Mouse (Mus musculus) intestine, postnatal 0 days (tissue): ENCODE data around the gene Mecom. TPM values are rescaled to one million over a fixed set of nuclear protein-coding genes. Genes with fewer than 3 reads are reported as not detected.
"Not testable (repeated sequence)": the region's sequence is repeated elsewhere in the genome, so short reads cannot be mapped to it uniquely, and the experiment has no call there.

Experiments
- ATAC-seq: fragments of 200-750 bp; cut with Nextera tagmentation; 2 replicates; pipeline ENCODE4 v1.8.0; 2017; ENCODE audit warnings: mild to moderate bottlenecking, moderate TSS enrichment, moderate library complexity
- H3K27ac ChIP-seq: fragments of 300-500 bp; sonication (generic); 2 replicates; pipeline ENCODE4 v1.5.1; 2014; ENCODE audit warnings: mild to moderate bottlenecking, low read depth, low read length, moderate library complexity
- H3K27me3 ChIP-seq: fragments of 300-500 bp; sonication (generic); replicated peaks from 2 replicates; pipeline ENCODE4 v1.6.1; 2014; ENCODE audit warnings: low read length, mixed read lengths; ENCODE audit not compliant: control insufficient read depth, insufficient read depth
- H3K36me3 ChIP-seq: fragments of 300-500 bp; sonication (generic); 2 replicates; pipeline ENCODE4 v1.6.1; 2014; ENCODE audit warnings: mild to moderate bottlenecking, moderate library complexity; ENCODE audit not compliant: control insufficient read depth, insufficient read depth
- H3K4me1 ChIP-seq: fragments of 300-500 bp; sonication (generic); replicated peaks from 2 replicates; pipeline ENCODE4 v1.6.1; 2014; ENCODE audit warnings: antibody characterized with exemption, low read length, mixed read lengths; ENCODE audit not compliant: control insufficient read depth, insufficient read depth
- H3K4me2 ChIP-seq: fragments of 300-500 bp; sonication (generic); replicated peaks from 2 replicates; pipeline ENCODE4 v1.6.1; 2014; ENCODE audit warnings: low read depth, mild to moderate bottlenecking, moderate library complexity
- H3K4me3 ChIP-seq: fragments of 300-500 bp; sonication (generic); 2 replicates; pipeline ENCODE4 v1.5.1; 2014; ENCODE audit warnings: low read depth, low read length
- H3K9ac ChIP-seq: fragments of 300-500 bp; sonication (generic); 2 replicates; pipeline ENCODE4 v1.6.1; 2014; ENCODE audit warnings: mild to moderate bottlenecking, low read depth, low read length
- H3K9me3 ChIP-seq: fragments of 300-500 bp; sonication (generic); 2 replicates; pipeline ENCODE4 v1.6.1; 2016; ENCODE audit warnings: mixed run types; ENCODE audit not compliant: control insufficient read depth
- CTCF ChIP-seq: sonication (generic); IDR thresholded peaks from 2 replicates; pipeline ENCODE4 v1.5.1; 2016; ENCODE audit warnings: low read depth, mild to moderate bottlenecking, control low read depth, antibody characterized with exemption, moderate library complexity
- WGBS: fragments of 180-500 bp; shearing (Covaris S2); extraction: QIAGEN DNeasy Blood & Tissue Kit; methylation state at CpG from one replicate; pipeline ENCODE4 v1.1.7; 2014; 5-methylcytosine and 5-hydroxymethylcytosine counted together
- polyA plus RNA-seq: library from polyadenylated mRNA; unstranded; fragments of >200 nt; fragmentation: Nextera tagmentation; extraction: Ambion mirVana; gene quantifications from 2 replicates; pipeline ENCODE4 v1.2.1, GENCODE M21; 2015

Gene Mecom
- polyA plus RNA-seq, 1 experiment from 2014 or later, result 7.7 TPM

DNA sequence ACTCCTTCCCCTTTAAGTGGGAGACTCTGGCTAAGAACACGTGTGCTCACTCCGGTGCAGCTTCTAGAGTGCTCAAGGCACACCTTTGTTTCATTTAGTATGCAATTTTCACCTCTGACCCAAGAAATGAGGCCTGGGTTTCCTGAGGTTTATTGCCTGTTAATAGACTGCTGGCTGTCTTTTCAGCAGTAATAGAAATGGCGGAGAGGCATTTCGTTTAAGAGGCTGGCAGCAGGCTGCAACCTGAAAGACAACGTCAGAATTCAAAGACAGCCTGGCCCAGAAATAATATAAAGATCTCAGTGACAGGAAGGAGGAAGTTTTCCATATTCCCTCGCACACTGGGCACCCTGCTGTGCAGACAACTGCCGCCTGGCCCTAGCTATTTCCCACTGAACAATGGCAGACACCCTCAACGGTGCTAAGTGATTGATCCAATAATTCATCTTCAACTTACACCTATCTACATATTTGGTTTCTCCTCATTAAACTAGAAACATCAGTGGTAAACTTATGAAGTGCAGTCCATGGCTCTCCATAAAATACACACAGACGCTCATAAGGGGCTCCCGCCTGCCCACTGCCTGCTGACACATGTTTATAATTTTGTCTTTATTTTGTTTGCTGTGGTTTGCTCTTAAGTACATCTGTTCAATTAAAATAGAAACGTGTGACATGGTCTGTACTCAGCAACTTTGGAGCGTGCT, 319.7 kb downstream of the Mecom start:
- TF ChIP-seq CTCF, result no peak
- H3K4me3 ChIP-seq, result no peak overlapping the region
- H3K36me3 ChIP-seq, result no peaks in the 10 kb centered on the region
- H3K9ac ChIP-seq, result no peak overlapping the region
- H3K27ac ChIP-seq, result no peak overlapping the region
- ATAC-seq, result 0 out of 2 replicates have a peak, but pooled peaks have one; percentile 54
- no peak overlapping the region; the same call in 1 of the 2 replicates for H3K4me2 ChIP-seq
- WGBS, result 44% methylated on average over 12 of the region's 12 CpGs
- no peaks in the 10 kb centered on the region for H3K27me3 ChIP-seq
- no peaks in the 10 kb centered on the region for H3K9me3 ChIP-seq
- 0 out of 2 replicates have a peak, but pooled peaks cover 7% of the 10 kb centered on the region for H3K4me1 ChIP-seq

DNA sequence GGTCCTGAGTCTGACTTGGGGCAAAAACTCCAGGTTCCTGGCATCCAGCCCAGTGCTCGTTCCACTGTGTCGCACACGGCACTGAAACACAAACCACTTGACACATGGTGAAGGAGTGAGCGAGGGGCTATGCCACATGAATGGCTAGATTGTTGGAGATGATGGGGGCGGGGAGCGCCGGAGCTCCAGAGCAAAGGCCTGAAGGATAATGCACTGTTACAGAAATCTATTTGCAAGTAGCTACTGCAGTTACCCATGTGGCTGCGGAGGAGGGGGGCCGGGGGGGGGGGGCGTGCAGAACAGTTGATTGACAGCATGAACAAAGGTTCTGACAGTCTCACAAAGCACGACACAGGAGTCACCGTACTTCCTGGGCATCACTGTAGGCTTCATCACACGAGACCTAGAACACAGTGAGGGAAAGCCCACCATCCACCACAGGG, 320.9 kb downstream of the Mecom start:
- no peak for ATAC-seq
- Histone ChIP-seq H3K4me1 (0 out of 2 replicates have a peak, but pooled peaks cover 7% of the 10 kb centered on the region), H3K27ac (no peak overlapping the region), H3K4me2 (no peak overlapping the region), H3K36me3 (no peaks in the 10 kb centered on the region), H3K9ac (no peak overlapping the region), H3K9me3 (no peaks in the 10 kb centered on the region), H3K4me3 (no peak overlapping the region), H3K27me3 (no peaks in the 10 kb centered on the region)
- TF ChIP-seq CTCF, result no peak
- 69% methylated on average over 13 of the region's 13 CpGs for WGBS

DNA sequence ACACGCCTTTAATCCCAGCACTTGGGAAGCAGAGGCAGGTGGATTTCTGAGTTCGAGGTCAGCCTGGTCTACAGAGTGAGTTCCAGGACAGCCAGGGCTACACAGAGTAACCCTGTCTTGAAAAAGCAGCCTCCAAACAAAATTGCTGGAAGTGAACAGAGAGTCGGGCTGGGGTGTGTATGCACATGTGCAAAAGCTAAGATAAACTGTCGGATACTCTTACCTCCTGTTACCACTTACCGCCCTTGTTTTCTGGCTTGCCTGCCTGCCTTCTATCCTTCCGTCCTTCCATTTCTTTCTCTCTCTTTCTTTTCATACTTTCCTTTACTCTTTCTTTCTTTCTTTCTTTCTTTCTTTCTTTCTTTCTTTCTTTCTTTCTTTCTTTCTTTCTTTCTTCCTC, 322.6 kb downstream of the Mecom start:
- H3K9ac ChIP-seq, H3K27ac ChIP-seq, H3K4me2 ChIP-seq, H3K4me1 ChIP-seq, H3K4me3 ChIP-seq, H3K9me3 ChIP-seq, H3K36me3 ChIP-seq, ATAC-seq, H3K27me3 ChIP-seq: not testable (repeated sequence)
- WGBS, result 84% methylated on average over 6 of the region's 6 CpGs

DNA sequence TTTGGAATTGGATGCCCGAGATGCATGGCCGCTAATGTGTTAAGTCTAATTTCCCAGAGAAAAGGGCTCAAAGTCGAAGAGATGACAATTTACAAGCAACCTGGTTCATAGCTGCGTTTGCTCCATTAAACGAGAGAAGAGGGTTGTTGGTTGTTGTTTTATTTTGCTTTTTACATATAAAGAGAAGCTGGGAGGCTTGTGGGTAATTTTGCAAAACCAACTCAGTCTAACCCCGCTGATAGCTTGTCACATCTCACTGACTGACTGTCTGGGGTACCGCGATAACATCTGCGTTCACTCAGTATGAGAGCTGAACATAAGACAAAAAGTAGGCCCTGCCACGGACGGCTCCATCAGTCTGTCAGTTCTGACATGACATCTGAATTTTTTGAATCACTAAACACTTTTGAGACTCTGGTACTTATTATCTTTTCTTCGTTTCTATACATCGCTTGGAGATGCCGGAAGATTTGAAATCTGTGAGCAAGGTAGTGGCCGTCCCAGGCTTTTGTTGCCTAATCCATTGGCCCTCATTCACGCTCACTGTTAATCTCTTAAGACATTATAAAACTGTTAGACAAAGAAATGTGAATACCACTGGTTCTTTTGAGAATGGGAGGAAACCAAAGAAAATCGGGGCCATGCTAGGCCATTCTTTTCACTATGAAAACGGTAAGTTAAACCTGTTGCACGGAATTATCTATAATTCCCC, 327.0 kb downstream of the Mecom start:
- Histone ChIP-seq H3K4me1 (no peaks in the 10 kb centered on the region), H3K4me2 (no peak overlapping the region), H3K27ac (no peak overlapping the region), H3K27me3 (no peaks in the 10 kb centered on the region), H3K9me3 (no peaks in the 10 kb centered on the region), H3K36me3 (no peaks in the 10 kb centered on the region), H3K9ac (no peak overlapping the region), H3K4me3 (no peak overlapping the region)
- 89% methylated on average over 19 of the region's 19 CpGs for WGBS
- no peak for ATAC-seq
- TF ChIP-seq CTCF, result no peak

DNA sequence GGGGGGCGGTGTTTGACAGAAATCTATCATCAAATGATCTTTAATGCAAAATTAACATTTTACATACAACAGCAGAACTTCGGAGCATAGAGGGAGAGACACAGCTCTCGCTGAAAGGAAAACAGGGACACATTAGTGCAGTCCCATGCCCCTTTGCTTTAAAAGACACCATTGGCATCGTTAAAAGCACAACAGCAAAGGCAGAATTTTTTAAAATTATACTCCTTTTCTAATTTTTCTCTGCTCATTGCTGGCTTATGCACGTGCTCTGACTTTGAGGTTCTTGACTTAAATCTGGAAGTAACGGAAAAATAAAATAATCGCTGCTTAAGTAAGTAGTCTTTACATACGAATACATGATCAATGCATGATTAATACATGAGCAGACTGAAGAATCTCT, 327.9 kb downstream of the Mecom start:
- 62% methylated on average over 8 of the region's 8 CpGs for WGBS
- H3K27me3 ChIP-seq, result no peaks in the 10 kb centered on the region
- H3K4me2 ChIP-seq, result peak overlapping the region; percentile 35; the same call in 1 of the 2 replicates
- no peaks in the 10 kb centered on the region for H3K36me3 ChIP-seq
- TF ChIP-seq CTCF, result no peak
- ATAC-seq, result no peak
- H3K4me3 ChIP-seq, result no peak overlapping the region; the same call in 1 of the 2 replicates
- H3K9me3 ChIP-seq, result no peaks in the 10 kb centered on the region
- H3K27ac ChIP-seq, result no peak overlapping the region
- H3K4me1 ChIP-seq, result no peaks in the 10 kb centered on the region
- no peak overlapping the region for H3K9ac ChIP-seq

DNA sequence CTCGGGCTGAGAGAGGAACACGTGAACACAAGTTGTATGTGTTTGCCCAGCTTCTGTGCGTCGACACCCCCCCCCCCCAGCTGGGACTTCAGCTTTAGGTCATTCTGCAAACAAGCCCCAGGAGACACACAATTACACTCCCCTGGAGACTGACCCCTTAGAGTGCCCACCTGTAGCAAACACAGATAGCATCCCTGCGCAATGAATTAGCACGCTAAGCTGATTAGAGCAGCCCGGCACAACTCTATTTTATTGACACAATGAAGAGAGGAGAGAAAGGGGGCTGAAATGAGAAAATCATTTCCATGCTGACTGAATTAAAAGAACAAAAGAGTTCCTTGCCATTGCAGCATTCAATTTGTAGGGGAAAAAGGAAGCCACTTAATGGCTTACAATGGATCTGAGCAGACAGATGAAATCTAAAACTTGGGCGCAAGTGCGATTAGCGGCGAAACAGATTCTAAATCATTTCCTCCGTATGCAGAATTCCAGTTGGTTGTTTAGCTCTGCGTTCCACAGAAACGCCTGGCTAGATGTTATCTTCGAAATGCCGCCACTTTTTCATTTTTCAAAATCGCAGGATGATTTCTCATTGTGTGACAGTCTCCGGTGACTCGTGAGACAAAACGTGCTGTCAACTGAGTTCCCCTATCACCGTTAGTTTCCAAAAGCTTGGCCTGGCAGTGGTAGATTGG, 328.5 kb downstream of the Mecom start:
- Histone ChIP-seq H3K4me1 (no peaks in the 10 kb centered on the region), H3K27me3 (no peaks in the 10 kb centered on the region), H3K9ac (no peak overlapping the region), H3K4me3 (peak overlapping the region; percentile 12; the same call in 1 of the 2 replicates), H3K36me3 (no peaks in the 10 kb centered on the region), H3K9me3 (no peaks in the 10 kb centered on the region), H3K4me2 (peak overlapping the region; percentile 35), H3K27ac (no peak overlapping the region)
- WGBS, result 17% methylated on average over 21 of the region's 21 CpGs
- no peak for ATAC-seq
- TF ChIP-seq CTCF, result no peak
